Mouse (Mus musculus): ENCODE measurements at regions not wholly inside any gene's neighbourhood (a gene's known extent, or its start where the extent isn't known, plus 50 kb on each side); places are given as distances from the start of the nearest gene placed in this dataset.

DNA sequence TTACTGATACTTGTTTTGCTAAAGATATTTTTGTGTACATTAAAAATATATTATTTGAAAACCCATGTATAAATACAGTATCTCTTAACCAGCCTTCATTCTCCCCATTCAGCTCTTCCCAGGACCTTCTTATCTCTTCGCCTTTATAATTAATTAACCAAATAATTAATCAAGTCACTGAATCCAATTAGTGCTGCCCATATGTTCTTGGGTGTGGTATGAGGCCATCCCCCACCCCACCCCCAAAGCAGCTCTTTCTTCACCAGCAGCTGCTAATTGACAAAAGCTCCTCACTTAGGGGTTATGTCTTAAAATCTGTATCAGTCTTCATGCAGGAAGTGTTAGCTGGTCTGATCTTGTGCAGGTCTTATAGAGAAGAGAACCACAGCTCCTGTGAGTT is 728.8 kb upstream of the Nr2f1 start:
- H3K27ac ChIP-seq (ENCODE audit: low read length): no peak overlapping the region
- H3K4me3 ChIP-seq (replicated peaks; ENCODE audit: low read length): no peak overlapping the region
- no peaks in the 10 kb centered on the region for H3K27me3 ChIP-seq (replicated peaks; ENCODE audit: control insufficient read depth, insufficient read depth, low read length)
- 58% methylated on average over 1 of the region's 1 CpGs for WGBS
- no peaks in the 10 kb centered on the region for H3K9me3 ChIP-seq (ENCODE audit: control insufficient read depth, low read length)
- H3K9ac ChIP-seq (replicated peaks; ENCODE audit: low read depth, low read length): no peak overlapping the region
- no peak overlapping the region for H3K4me2 ChIP-seq (ENCODE audit: low read length)
- H3K36me3 ChIP-seq (ENCODE audit: control insufficient read depth, insufficient read depth): no peaks in the 10 kb centered on the region
- ATAC-seq: no peak
- H3K4me1 ChIP-seq (replicated peaks; ENCODE audit: control insufficient read depth, insufficient read depth, low read length): no peaks in the 10 kb centered on the region

DNA sequence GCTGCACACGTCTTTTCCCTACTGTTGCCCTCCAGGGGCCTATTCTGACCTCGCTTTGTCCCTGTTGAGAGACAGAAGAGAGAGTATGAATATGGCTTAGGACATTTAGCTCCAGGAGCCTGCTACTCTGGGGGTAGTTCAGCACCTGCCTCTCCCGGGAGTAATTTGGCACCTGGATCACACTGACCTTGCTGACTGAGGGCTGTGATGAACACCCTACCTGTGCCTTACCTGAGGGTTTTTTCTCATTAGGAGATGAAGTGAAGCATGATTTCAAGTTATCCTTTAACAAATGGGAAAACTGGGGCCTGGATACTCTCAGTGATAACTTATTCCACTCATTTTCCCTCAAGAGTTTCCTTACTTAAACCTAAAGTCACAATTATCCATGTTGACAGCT is 721.2 kb upstream of the Nr2f1 start:
- 44% methylated on average over 3 of the region's 3 CpGs for WGBS
- Histone ChIP-seq H3K27ac (ENCODE audit: low read length) (no peak overlapping the region), H3K4me1 (replicated peaks; ENCODE audit: control insufficient read depth, insufficient read depth, low read length) (no peaks in the 10 kb centered on the region), H3K4me2 (ENCODE audit: low read length) (no peak overlapping the region), H3K4me3 (replicated peaks; ENCODE audit: low read length) (no peak overlapping the region), H3K9ac (replicated peaks; ENCODE audit: low read depth, low read length) (no peak overlapping the region), H3K36me3 (ENCODE audit: control insufficient read depth, insufficient read depth) (no peaks in the 10 kb centered on the region), H3K27me3 (replicated peaks; ENCODE audit: control insufficient read depth, insufficient read depth, low read length) (no peaks in the 10 kb centered on the region), H3K9me3 (ENCODE audit: control insufficient read depth, low read length) (no peaks in the 10 kb centered on the region)
- no peak for ATAC-seq

DNA sequence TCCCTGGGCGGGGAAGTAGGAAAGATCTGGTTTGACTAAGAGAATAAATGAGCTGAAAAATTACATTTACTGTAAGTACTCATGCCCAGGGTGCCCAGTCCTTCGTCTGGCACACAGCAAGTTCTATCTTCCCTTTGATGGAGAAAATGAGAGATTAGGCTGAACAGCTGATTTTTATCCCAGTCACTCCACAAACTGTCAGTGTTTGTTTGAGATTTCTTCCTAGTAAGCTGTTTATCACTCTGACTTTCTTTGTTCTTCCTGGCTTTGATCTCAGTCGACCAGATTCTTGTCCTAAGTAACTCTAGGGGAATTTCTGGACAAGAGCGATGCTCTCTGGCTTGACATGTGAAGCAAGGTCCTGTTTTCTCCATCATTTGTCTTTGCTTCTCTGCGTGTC is 710.3 kb upstream of the Nr2f1 start:
- WGBS: 20% methylated on average over 5 of the region's 5 CpGs
- no peak overlapping the region for H3K9ac ChIP-seq (replicated peaks; ENCODE audit: low read depth, low read length)
- no peak for ATAC-seq
- no peak overlapping the region for H3K4me2 ChIP-seq (ENCODE audit: low read length)
- no peaks in the 10 kb centered on the region for H3K9me3 ChIP-seq (ENCODE audit: control insufficient read depth, low read length)
- no peaks in the 10 kb centered on the region for H3K27me3 ChIP-seq (replicated peaks; ENCODE audit: control insufficient read depth, insufficient read depth, low read length)
- no peak overlapping the region for H3K27ac ChIP-seq (ENCODE audit: low read length)
- H3K4me1 ChIP-seq (replicated peaks; ENCODE audit: control insufficient read depth, insufficient read depth, low read length): no peaks in the 10 kb centered on the region
- H3K4me3 ChIP-seq (replicated peaks; ENCODE audit: low read length): no peak overlapping the region
- no peaks in the 10 kb centered on the region for H3K36me3 ChIP-seq (ENCODE audit: control insufficient read depth, insufficient read depth)

DNA sequence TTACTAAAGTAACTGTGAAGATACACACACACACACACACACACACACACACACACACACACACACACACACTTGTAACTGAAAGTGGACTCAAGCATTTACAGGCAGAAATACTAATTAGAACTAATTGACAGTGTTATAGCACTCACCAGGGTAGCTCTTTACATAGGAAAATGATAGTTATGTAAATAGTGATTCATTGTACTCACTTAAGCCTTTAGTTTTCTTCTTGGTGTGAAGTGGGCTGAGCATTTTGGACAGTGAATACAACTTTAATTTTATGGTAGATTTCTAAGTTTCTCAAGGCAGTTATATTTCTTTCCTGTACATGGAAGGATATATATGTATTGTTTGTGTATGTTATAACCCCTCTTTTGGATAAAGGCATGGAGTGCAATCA is 704.5 kb upstream of the Nr2f1 start:
- Histone ChIP-seq H3K4me1 (replicated peaks; ENCODE audit: control insufficient read depth, insufficient read depth, low read length) (no peaks in the 10 kb centered on the region), H3K27ac (ENCODE audit: low read length) (no peak overlapping the region)
- ATAC-seq: no peak

GRCm38 (mm10) chr13:78900693-78901092 is 701.1 kb upstream of the Nr2f1 start:
- Histone ChIP-seq H3K9me3 (ENCODE audit: control insufficient read depth, low read length) (no peaks in the 10 kb centered on the region), H3K4me3 (replicated peaks; ENCODE audit: low read length) (no peak overlapping the region), H3K27ac (ENCODE audit: low read length) (no peak overlapping the region), H3K4me2 (ENCODE audit: low read length) (no peak overlapping the region), H3K9ac (replicated peaks; ENCODE audit: low read depth, low read length) (no peak overlapping the region), H3K36me3 (ENCODE audit: control insufficient read depth, insufficient read depth) (no peaks in the 10 kb centered on the region), H3K4me1 (replicated peaks; ENCODE audit: control insufficient read depth, insufficient read depth, low read length) (no peaks in the 10 kb centered on the region), H3K27me3 (replicated peaks; ENCODE audit: control insufficient read depth, insufficient read depth, low read length) (no peaks in the 10 kb centered on the region)
- ATAC-seq: no peak
- 76% methylated on average over 1 of the region's 1 CpGs for WGBS

More for the DNA sequence above, 704.5 kb upstream of the Nr2f1 start:
- no peaks in the 10 kb centered on the region for H3K9me3 ChIP-seq (ENCODE audit: control insufficient read depth, low read length)
- H3K9ac ChIP-seq (replicated peaks; ENCODE audit: low read depth, low read length): no peak overlapping the region
- no peak overlapping the region for H3K4me3 ChIP-seq (replicated peaks; ENCODE audit: low read length)
- no peaks in the 10 kb centered on the region for H3K27me3 ChIP-seq (replicated peaks; ENCODE audit: control insufficient read depth, insufficient read depth, low read length)
- H3K4me2 ChIP-seq (ENCODE audit: low read length): no peak overlapping the region
- H3K36me3 ChIP-seq (ENCODE audit: control insufficient read depth, insufficient read depth): no peaks in the 10 kb centered on the region

GRCm38 (mm10) chr13:78892252-78892651 is 692.7 kb upstream of the Nr2f1 start:
- Histone ChIP-seq H3K36me3 (ENCODE audit: control insufficient read depth, insufficient read depth) (no peaks in the 10 kb centered on the region), H3K9me3 (ENCODE audit: control insufficient read depth, low read length) (no peaks in the 10 kb centered on the region), H3K4me3 (replicated peaks; ENCODE audit: low read length) (no peak overlapping the region), H3K27me3 (replicated peaks; ENCODE audit: control insufficient read depth, insufficient read depth, low read length) (no peaks in the 10 kb centered on the region), H3K9ac (replicated peaks; ENCODE audit: low read depth, low read length) (no peak overlapping the region), H3K4me1 (replicated peaks; ENCODE audit: control insufficient read depth, insufficient read depth, low read length) (no peaks in the 10 kb centered on the region), H3K4me2 (ENCODE audit: low read length) (no peak overlapping the region), H3K27ac (ENCODE audit: low read length) (no peak overlapping the region)
- ATAC-seq: no peak
- WGBS: 77% methylated on average over 2 of the region's 2 CpGs

DNA sequence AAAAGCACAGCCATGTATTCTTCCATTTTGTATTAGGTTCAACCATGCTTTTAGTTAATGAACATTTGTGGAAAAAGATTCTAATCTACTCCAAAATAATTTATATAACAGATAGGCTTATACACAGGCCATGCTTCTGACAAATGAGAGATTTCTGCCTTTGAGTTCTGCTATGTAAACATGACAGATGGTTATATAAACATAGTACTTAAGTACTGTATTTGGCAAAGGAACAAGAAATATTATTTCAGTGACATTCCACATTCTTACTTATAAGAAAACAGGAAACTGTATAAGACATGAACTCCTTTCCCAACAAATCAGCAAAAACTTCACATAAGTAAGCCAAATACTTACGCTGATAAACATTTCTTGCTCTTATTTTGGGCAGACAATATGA is 683.5 kb upstream of the Nr2f1 start:
- no peaks in the 10 kb centered on the region for H3K4me1 ChIP-seq (replicated peaks; ENCODE audit: control insufficient read depth, insufficient read depth, low read length)
- H3K27me3 ChIP-seq (replicated peaks; ENCODE audit: control insufficient read depth, insufficient read depth, low read length): no peaks in the 10 kb centered on the region
- no peak overlapping the region for H3K4me2 ChIP-seq (ENCODE audit: low read length)
- no peaks in the 10 kb centered on the region for H3K9me3 ChIP-seq (ENCODE audit: control insufficient read depth, low read length)
- no peak for ATAC-seq
- H3K27ac ChIP-seq (ENCODE audit: low read length): no peak overlapping the region
- H3K9ac ChIP-seq (replicated peaks; ENCODE audit: low read depth, low read length): no peak overlapping the region
- 80% methylated on average over 1 of the region's 1 CpGs for WGBS
- H3K4me3 ChIP-seq (replicated peaks; ENCODE audit: low read length): no peak overlapping the region
- H3K36me3 ChIP-seq (ENCODE audit: control insufficient read depth, insufficient read depth): no peaks in the 10 kb centered on the region

- Histone ChIP-seq H3K9ac (replicated peaks; ENCODE audit: low read depth, low read length) (no peak overlapping the region), H3K9me3 (ENCODE audit: control insufficient read depth, low read length) (no peaks in the 10 kb centered on the region), H3K27ac (ENCODE audit: low read length) (no peak overlapping the region), H3K27me3 (replicated peaks; ENCODE audit: control insufficient read depth, insufficient read depth, low read length) (no peaks in the 10 kb centered on the region), H3K4me1 (replicated peaks; ENCODE audit: control insufficient read depth, insufficient read depth, low read length) (no peaks in the 10 kb centered on the region; the same call in 1 of the 2 replicates), H3K4me2 (ENCODE audit: low read length) (no peak overlapping the region), H3K36me3 (ENCODE audit: control insufficient read depth, insufficient read depth) (no peaks in the 10 kb centered on the region), H3K4me3 (replicated peaks; ENCODE audit: low read length) (no peak overlapping the region)
- WGBS: 23% methylated on average over 5 of the region's 5 CpGs
- no peak for ATAC-seq
Observed at GRCm38 (mm10) chr13:78872582-78872981, 673.0 kb upstream of the Nr2f1 start.

GRCm38 (mm10) chr13:78871976-78872375 is 672.4 kb upstream of the Nr2f1 start:
- ATAC-seq: no peak
- Histone ChIP-seq H3K36me3 (ENCODE audit: control insufficient read depth, insufficient read depth) (no peaks in the 10 kb centered on the region), H3K9ac (replicated peaks; ENCODE audit: low read depth, low read length) (no peak overlapping the region), H3K4me3 (replicated peaks; ENCODE audit: low read length) (no peak overlapping the region), H3K27me3 (replicated peaks; ENCODE audit: control insufficient read depth, insufficient read depth, low read length) (no peaks in the 10 kb centered on the region), H3K27ac (ENCODE audit: low read length) (no peak overlapping the region), H3K9me3 (ENCODE audit: control insufficient read depth, low read length) (no peaks in the 10 kb centered on the region), H3K4me2 (ENCODE audit: low read length) (no peak overlapping the region), H3K4me1 (replicated peaks; ENCODE audit: control insufficient read depth, insufficient read depth, low read length) (no peaks in the 10 kb centered on the region; the same call in 1 of the 2 replicates)
- WGBS: 64% methylated on average over 6 of the region's 6 CpGs

- H3K4me1 ChIP-seq (replicated peaks; ENCODE audit: control insufficient read depth, insufficient read depth, low read length): no peaks in the 10 kb centered on the region; the same call in 1 of the 2 replicates
- ATAC-seq: no peak
- WGBS: 86% methylated on average over 2 of the region's 2 CpGs
- no peak overlapping the region for H3K4me2 ChIP-seq (ENCODE audit: low read length)
- no peak overlapping the region for H3K27ac ChIP-seq (ENCODE audit: low read length)
- H3K4me3 ChIP-seq (replicated peaks; ENCODE audit: low read length): no peak overlapping the region
- H3K9me3 ChIP-seq (ENCODE audit: control insufficient read depth, low read length): no peaks in the 10 kb centered on the region
- no peaks in the 10 kb centered on the region for H3K27me3 ChIP-seq (replicated peaks; ENCODE audit: control insufficient read depth, insufficient read depth, low read length)
- no peaks in the 10 kb centered on the region for H3K36me3 ChIP-seq (ENCODE audit: control insufficient read depth, insufficient read depth)
- no peak overlapping the region for H3K9ac ChIP-seq (replicated peaks; ENCODE audit: low read depth, low read length)
Observed at GRCm38 (mm10) chr13:78871254-78871653, 671.7 kb upstream of the Nr2f1 start.

All from forebrain, embryonic 16.5 days (tissue).